Mouse (Mus musculus): ENCODE data around the gene Olfr150.

DNA sequence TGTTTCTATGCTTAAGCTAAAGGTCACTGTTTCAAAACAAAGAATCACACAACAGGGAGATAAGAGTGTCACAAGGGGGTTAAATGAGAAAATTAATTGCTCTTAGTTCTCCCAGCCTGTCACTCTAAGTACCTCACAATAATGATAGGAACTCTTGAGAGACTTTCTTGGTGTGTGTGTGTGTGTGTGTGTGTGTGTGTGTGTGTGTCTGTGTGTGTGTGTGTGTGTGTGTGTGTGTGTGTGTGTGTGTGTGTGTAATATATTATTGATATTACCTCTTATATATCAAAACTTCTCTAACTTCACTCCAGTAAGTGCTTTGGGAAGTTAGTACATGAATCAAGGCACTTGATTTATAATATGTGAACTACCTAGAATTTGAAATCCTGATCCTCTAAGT lies 19.7 kb upstream of the Olfr150 start, which contains the start of gene Olfr965:
- TF ChIP-seq POLR2A (IDR thresholded peaks at IDR 0.05; ENCODE audit: insufficient read depth, low read length) (no peak), CTCF (IDR thresholded peaks at IDR 0.05; ENCODE audit: low read depth, low read length) (no peak), EP300 (IDR thresholded peaks at IDR 0.05; ENCODE audit: insufficient read depth, low read depth, low read length) (no peak)

Data from ES-Bruce4 (cell line).